Comparison of ENCODE assay signal across 11 mouse cellular contexts in genomic region chr10:114871201-114871600, GRCm38 (mm10).
DNase-seq lines count a peak whose midpoint lies in the region; ATAC-seq lines count a peak whose summit lies in the region.
"Had no signal": no experiment of that assay in that cellular context is flagged by ENCODE, and none has a peak within 500 bp of the region (broad histone marks: within the 10 kb centered on the region; RNA-seq: fewer than 3 reads in every experiment).

No protein-coding gene starts in this region.

- H3K4me1 ChIP-seq in forebrain, embryonic 16.5 days (replicated peaks; ENCODE audit: control insufficient read depth, insufficient read depth, low read length), result no peaks in the 10 kb centered on the region
- H3K4me1 ChIP-seq in forebrain, embryonic 11.5 days (replicated peaks; ENCODE audit: control insufficient read depth, insufficient read depth, low read length), result no peaks in the 10 kb centered on the region
- H3K4me1 ChIP-seq: liver, embryonic 13.5 days; midbrain, embryonic 13.5 days; neural tube, embryonic 12.5 days had no signal

- no peaks in the 10 kb centered on the region for H3K9me3 ChIP-seq in forebrain, embryonic 16.5 days (ENCODE audit: control insufficient read depth, low read length)
- no peaks in the 10 kb centered on the region for H3K9me3 ChIP-seq in forebrain, embryonic 11.5 days (ENCODE audit: control insufficient read depth, low read length)
- H3K9me3 ChIP-seq: liver, embryonic 13.5 days; midbrain, embryonic 13.5 days; neural tube, embryonic 12.5 days had no signal

- H3K4me2 ChIP-seq in forebrain, embryonic 16.5 days (ENCODE audit: low read length), result no peak overlapping the region
- no peak overlapping the region for H3K4me2 ChIP-seq in forebrain, embryonic 11.5 days (ENCODE audit: low read depth, low read length, severe bottlenecking)
- H3K4me2 ChIP-seq: liver, embryonic 13.5 days; midbrain, embryonic 13.5 days; neural tube, embryonic 12.5 days had no signal

- DNase-seq in forebrain, embryonic 11.5 days (ENCODE audit: low spot score), result no peak
- peak; percentile 11 to 27 for DNase-seq in kidney, postnatal 4 days
- no peak for DNase-seq in kidney, postnatal 25 days
- DNase-seq in layer of hippocampus, postnatal 36 days, result peak; percentile 54 to 66
- peak; percentile 27 for DNase-seq in right cerebral cortex, postnatal 25 days
- DNase-seq in heart, postnatal 36 days, result no peak
- no peak for DNase-seq in urinary bladder, adult 2 months (ENCODE audit: low spot score)
- DNase-seq: liver, embryonic 13.5 days had no signal

- 0 out of 2 replicates have a peak, but pooled peaks have one; percentile 58 for ATAC-seq in forebrain, embryonic 16.5 days
- ATAC-seq in forebrain, embryonic 11.5 days (replicated peaks; ENCODE audit: low FRiP score), result no peak
- ATAC-seq: midbrain, embryonic 13.5 days had no signal

- 74% methylated on average over 2 of the region's 2 CpGs for WGBS in forebrain, embryonic 16.5 days
- WGBS in forebrain, embryonic 11.5 days, result 81% methylated on average over 2 of the region's 2 CpGs

- H3K4me3 ChIP-seq in forebrain, embryonic 16.5 days (replicated peaks; ENCODE audit: low read length), result no peak overlapping the region
- no peak overlapping the region for H3K4me3 ChIP-seq in forebrain, embryonic 11.5 days (ENCODE audit: low read depth, low read length)
- H3K4me3 ChIP-seq: liver, embryonic 13.5 days; midbrain, embryonic 13.5 days; neural tube, embryonic 12.5 days had no signal

- H3K27ac ChIP-seq in forebrain, embryonic 16.5 days (ENCODE audit: low read length), result no peak overlapping the region
- H3K27ac ChIP-seq in forebrain, embryonic 11.5 days (ENCODE audit: low read depth, low read length), result no peak overlapping the region
- H3K27ac ChIP-seq: liver, embryonic 13.5 days; midbrain, embryonic 13.5 days; neural tube, embryonic 12.5 days had no signal

- no peak overlapping the region for H3K9ac ChIP-seq in forebrain, embryonic 16.5 days (replicated peaks; ENCODE audit: low read depth, low read length)
- H3K9ac ChIP-seq in forebrain, embryonic 11.5 days (ENCODE audit: low read length), result no peak overlapping the region
- H3K9ac ChIP-seq: liver, embryonic 13.5 days; midbrain, embryonic 13.5 days; neural tube, embryonic 12.5 days had no signal

- H3K36me3 ChIP-seq in forebrain, embryonic 16.5 days (ENCODE audit: control insufficient read depth, insufficient read depth), result no peaks in the 10 kb centered on the region
- H3K36me3 ChIP-seq in forebrain, embryonic 11.5 days (ENCODE audit: control insufficient read depth, insufficient read depth, low read length), result no peaks in the 10 kb centered on the region
- H3K36me3 ChIP-seq: liver, embryonic 13.5 days; midbrain, embryonic 13.5 days; neural tube, embryonic 12.5 days had no signal

- intact Hi-C loops in heart, postnatal 36 days (cut with DNase I), result no loop called here

- H3K27me3 ChIP-seq in forebrain, embryonic 16.5 days (replicated peaks; ENCODE audit: control insufficient read depth, insufficient read depth, low read length), result no peaks in the 10 kb centered on the region
- no peaks in the 10 kb centered on the region for H3K27me3 ChIP-seq in forebrain, embryonic 11.5 days (ENCODE audit: control insufficient read depth, insufficient read depth, low read length)
- H3K27me3 ChIP-seq: liver, embryonic 13.5 days; midbrain, embryonic 13.5 days; neural tube, embryonic 12.5 days had no signal

Comparison
In these comparisons a context has a peak if more than half of its experiments do, and no peak if none do; other contexts are left out.
1. DNase-seq: peak in kidney, postnatal 4 days (2 of 2), layer of hippocampus, postnatal 36 days (2 of 2) and right cerebral cortex, postnatal 25 days (single experiment); none in forebrain, embryonic 11.5 days (single experiment), kidney, postnatal 25 days (0 of 2), heart, postnatal 36 days (0 of 2) and urinary bladder, adult 2 months (single experiment).